25 mouse cellular contexts compared by ENCODE assay signal in genomic region chr5:139871526-139871925, GRCm38 (mm10). TPM values are rescaled to one million over a fixed set of nuclear protein-coding genes. Genes with fewer than 3 reads are reported as not detected.
"Had no signal": no experiment of that assay in that cellular context is flagged by ENCODE, and none has a peak within 500 bp of the region (broad histone marks: within the 10 kb centered on the region; RNA-seq: fewer than 3 reads in every experiment).

No protein-coding gene starts in this region.

- H3K4me3 ChIP-seq: limb, embryonic 15.5 days; liver, embryonic 13.5 days; liver, embryonic 15.5 days; midbrain, embryonic 12.5 days; myocyte; neural tube, embryonic 13.5 days; neural tube, embryonic 15.5 days had no signal

- ATAC-seq: midbrain, embryonic 16.5 days had no signal

- H3K4me2 ChIP-seq: limb, embryonic 15.5 days; liver, embryonic 11.5 days; liver, embryonic 13.5 days; liver, embryonic 15.5 days; lung, embryonic 14.5 days; midbrain, embryonic 12.5 days; neural tube, embryonic 13.5 days; neural tube, embryonic 15.5 days had no signal

- H3K9ac ChIP-seq: limb, embryonic 15.5 days; liver, embryonic 13.5 days; liver, embryonic 15.5 days; lung, embryonic 14.5 days; midbrain, embryonic 12.5 days; neural tube, embryonic 13.5 days; neural tube, embryonic 15.5 days had no signal

- H3K36me3 ChIP-seq: limb, embryonic 15.5 days; liver, embryonic 13.5 days; liver, embryonic 15.5 days; midbrain, embryonic 12.5 days; neural tube, embryonic 13.5 days; neural tube, embryonic 15.5 days had no signal

- H3K27ac ChIP-seq: limb, embryonic 15.5 days; liver, embryonic 13.5 days; liver, embryonic 15.5 days; midbrain, embryonic 12.5 days; neural tube, embryonic 13.5 days; neural tube, embryonic 15.5 days had no signal

- DNase-seq: liver, embryonic 13.5 days; lung, embryonic 14.5 days; midbrain, embryonic 14.5 days; right cerebral cortex, adult 18-20 months; right cerebral cortex, postnatal 25 days; right cerebral cortex, postnatal 4 days; spleen, adult 18-20 months; thymus, adult 18-20 months; thymus, postnatal 14 days; thymus, postnatal 36 days had no signal

- H3K27me3 ChIP-seq: limb, embryonic 15.5 days; liver, embryonic 13.5 days; liver, embryonic 15.5 days; midbrain, embryonic 12.5 days; neural tube, embryonic 15.5 days had no signal

- H3K9me3 ChIP-seq: limb, embryonic 15.5 days; liver, embryonic 13.5 days; liver, embryonic 15.5 days; midbrain, embryonic 12.5 days; neural tube, embryonic 13.5 days; neural tube, embryonic 15.5 days had no signal

- H3K4me1 ChIP-seq: liver, embryonic 13.5 days; liver, embryonic 15.5 days; neural tube, embryonic 13.5 days; neural tube, embryonic 15.5 days had no signal

RNA-seq across cellular contexts. Expression of gene Elfn1, which starts 36.2 kb away (rescaled TPM):
- total RNA-seq: megakaryocyte, adult 5-6 weeks had no signal

RNA-seq across cellular contexts. Expression of gene Gm26938, which starts 45.3 kb away (rescaled TPM):
- total RNA-seq: megakaryocyte-erythroid progenitor cell, adult 5-6 weeks had no signal
- polyA plus RNA-seq: limb, embryonic 15.5 days; liver, embryonic 11.5 days; liver, embryonic 13.5 days; liver, embryonic 15.5 days; lung, embryonic 14.5 days; lung, embryonic 16.5 days; midbrain, embryonic 12.5 days; midbrain, embryonic 16.5 days; myocyte; neural tube, embryonic 13.5 days; neural tube, embryonic 15.5 days; small intestine, adult 2 months; stomach, embryonic 14.5 days; stomach, embryonic 16.5 days; thymus, postnatal 0 days had no signal

RNA-seq across cellular contexts. Expression of gene Tmem184a, which starts 51.8 kb away (rescaled TPM):
- total RNA-seq: megakaryocyte, adult 5-6 weeks had no signal
